9 mouse cellular contexts compared by ENCODE assay signal in genomic region chr6:112191032-112191431, GRCm38 (mm10).
A peak's percentile ranks its signal among the peaks of the same experiment; 100 is the strongest.
DNase-seq lines count a peak whose midpoint lies in the region; ATAC-seq and TF ChIP-seq lines count a peak whose summit lies in the region.
"Had no signal": no experiment of that assay in that cellular context is flagged by ENCODE, and none has a peak within 500 bp of the region (broad histone marks: within the 10 kb centered on the region; RNA-seq: fewer than 3 reads in every experiment).

No protein-coding gene starts in this region.

- no peaks in the 10 kb centered on the region for H3K27me3 ChIP-seq in heart, embryonic 12.5 days (replicated peaks)
- no peaks in the 10 kb centered on the region for H3K27me3 ChIP-seq in embryonic facial prominence, embryonic 10.5 days (replicated peaks; ENCODE audit: low read depth, poor library complexity, severe bottlenecking)
- H3K27me3 ChIP-seq in hindbrain, embryonic 13.5 days = no peaks in the 10 kb centered on the region
- H3K27me3 ChIP-seq in midbrain, embryonic 11.5 days (ENCODE audit: control insufficient read depth, insufficient read depth, low read length) = no peaks in the 10 kb centered on the region
- H3K27me3 ChIP-seq: limb, embryonic 12.5 days had no signal

- intact Hi-C loops in heart, postnatal 10 days (cut with DNase I) = loop anchor here (1.0 kb wide), 1 partner anchor 58 kb away; no protein-coding TSS in a partner anchor
- intact Hi-C loops in left cerebral cortex, adult 2 months (cut with DNase I) = loop anchor here (5.0 to 10.0 kb wide), 2 partner anchors 1544 to 1646 kb away; partner anchors contain the start of gene Grm7

- peak; percentile 72 to 87 for DNase-seq in heart, postnatal 10 days
- DNase-seq in adrenal gland, adult 8-10 months = peak; percentile 17
- DNase-seq in embryonic facial prominence, embryonic 10.5 days (ENCODE audit: low spot score) = peak; percentile 78
- DNase-seq in left cerebral cortex, adult 2 months (ENCODE audit: extremely low spot score in 1 of 2, low spot score in 2 of 2) = peak; percentile 72 to 87
- DNase-seq in midbrain, embryonic 11.5 days (ENCODE audit: low spot score, missing footprints) = peak; percentile 99
- DNase-seq in thymus, postnatal 36 days = peak; percentile 15 to 18

- ATAC-seq in heart, embryonic 12.5 days (ENCODE audit: insufficient number of reproducible peaks, low FRiP score) = no peak
- ATAC-seq in hindbrain, embryonic 13.5 days (ENCODE audit: low FRiP score) = peak; percentile 63; the same call in 1 of the 2 replicates
- peak; percentile 68 for ATAC-seq in midbrain, embryonic 11.5 days (ENCODE audit: low FRiP score)

- no peak overlapping the region for H3K9ac ChIP-seq in heart, embryonic 12.5 days
- no peak overlapping the region for H3K9ac ChIP-seq in hindbrain, embryonic 13.5 days
- H3K9ac ChIP-seq in midbrain, embryonic 11.5 days (ENCODE audit: low read length) = no peak overlapping the region
- H3K9ac ChIP-seq: limb, embryonic 12.5 days had no signal

- no peak overlapping the region for H3K4me2 ChIP-seq in heart, embryonic 12.5 days
- H3K4me2 ChIP-seq in hindbrain, embryonic 13.5 days = no peak overlapping the region
- H3K4me2 ChIP-seq in midbrain, embryonic 11.5 days = no peak overlapping the region
- H3K4me2 ChIP-seq: limb, embryonic 12.5 days had no signal

- WGBS in heart, embryonic 12.5 days = 43% methylated on average over 6 of the region's 6 CpGs
- WGBS in embryonic facial prominence, embryonic 10.5 days = 49% methylated on average over 6 of the region's 6 CpGs
- WGBS in hindbrain, embryonic 13.5 days = 44% methylated on average over 6 of the region's 6 CpGs
- WGBS in midbrain, embryonic 11.5 days = 48% methylated on average over 6 of the region's 6 CpGs

- no peaks in the 10 kb centered on the region for H3K9me3 ChIP-seq in heart, embryonic 12.5 days (replicated peaks)
- H3K9me3 ChIP-seq in embryonic facial prominence, embryonic 10.5 days = no peaks in the 10 kb centered on the region
- no peaks in the 10 kb centered on the region for H3K9me3 ChIP-seq in hindbrain, embryonic 13.5 days
- no peaks in the 10 kb centered on the region for H3K9me3 ChIP-seq in midbrain, embryonic 11.5 days (ENCODE audit: control insufficient read depth, low read length)
- H3K9me3 ChIP-seq: limb, embryonic 12.5 days had no signal

- H3K4me1 ChIP-seq in heart, embryonic 12.5 days (replicated peaks) = no peaks in the 10 kb centered on the region
- no peaks in the 10 kb centered on the region for H3K4me1 ChIP-seq in embryonic facial prominence, embryonic 10.5 days
- no peaks in the 10 kb centered on the region for H3K4me1 ChIP-seq in hindbrain, embryonic 13.5 days (replicated peaks)
- no peaks in the 10 kb centered on the region for H3K4me1 ChIP-seq in midbrain, embryonic 11.5 days (ENCODE audit: control insufficient read depth, insufficient read depth, low read length)
- H3K4me1 ChIP-seq: limb, embryonic 12.5 days had no signal

- H3K36me3 ChIP-seq in heart, embryonic 12.5 days = no peaks in the 10 kb centered on the region
- no peaks in the 10 kb centered on the region for H3K36me3 ChIP-seq in embryonic facial prominence, embryonic 10.5 days (replicated peaks)
- no peaks in the 10 kb centered on the region for H3K36me3 ChIP-seq in hindbrain, embryonic 13.5 days
- H3K36me3 ChIP-seq in midbrain, embryonic 11.5 days (ENCODE audit: control insufficient read depth, insufficient read depth, low read length) = no peaks in the 10 kb centered on the region
- H3K36me3 ChIP-seq: limb, embryonic 12.5 days had no signal

- H3K4me3 ChIP-seq in heart, embryonic 12.5 days = no peak overlapping the region
- H3K4me3 ChIP-seq in embryonic facial prominence, embryonic 10.5 days = no peak overlapping the region
- H3K4me3 ChIP-seq in hindbrain, embryonic 13.5 days = no peak overlapping the region
- H3K4me3 ChIP-seq in left cerebral cortex, adult 2 months = no peak overlapping the region
- H3K4me3 ChIP-seq in midbrain, embryonic 11.5 days (ENCODE audit: low read depth, low read length) = no peak overlapping the region
- H3K4me3 ChIP-seq: limb, embryonic 12.5 days had no signal

- peak; percentile 92 for TF ChIP-seq CTCF in left cerebral cortex, adult 2 months (IDR thresholded peaks at IDR 0.05)

- H3K27ac ChIP-seq in heart, embryonic 12.5 days (ENCODE audit: poor library complexity, severe bottlenecking) = no peak overlapping the region
- H3K27ac ChIP-seq in embryonic facial prominence, embryonic 10.5 days (replicated peaks) = no peak overlapping the region
- no peak overlapping the region for H3K27ac ChIP-seq in hindbrain, embryonic 13.5 days
- no peak overlapping the region for H3K27ac ChIP-seq in left cerebral cortex, adult 2 months
- no peak overlapping the region for H3K27ac ChIP-seq in midbrain, embryonic 11.5 days (ENCODE audit: low read depth, low read length)
- H3K27ac ChIP-seq: limb, embryonic 12.5 days had no signal

Comparison
In these comparisons a context has a peak if more than half of its experiments do, and no peak if none do; other contexts are left out.
1. DNase-seq: peak in every context shown above with its lines; median percentile 99 in midbrain, embryonic 11.5 days; 80 in heart, postnatal 10 days; 80 in left cerebral cortex, adult 2 months; 78 in embryonic facial prominence, embryonic 10.5 days; 17 in adrenal gland, adult 8-10 months; 16 in thymus, postnatal 36 days.